Mouse (Mus musculus): ENCODE measurements around the gene Snd1.

Snd1 gene

GRCm38 (mm10) chr6:28550255-28551004 is 75.5 kb downstream of the Snd1 start:
- DNase-seq, result no peak

GRCm38 (mm10) chr6:28554470-28554869 is 79.5 kb downstream of the Snd1 start:
- no peak for DNase-seq

DNA sequence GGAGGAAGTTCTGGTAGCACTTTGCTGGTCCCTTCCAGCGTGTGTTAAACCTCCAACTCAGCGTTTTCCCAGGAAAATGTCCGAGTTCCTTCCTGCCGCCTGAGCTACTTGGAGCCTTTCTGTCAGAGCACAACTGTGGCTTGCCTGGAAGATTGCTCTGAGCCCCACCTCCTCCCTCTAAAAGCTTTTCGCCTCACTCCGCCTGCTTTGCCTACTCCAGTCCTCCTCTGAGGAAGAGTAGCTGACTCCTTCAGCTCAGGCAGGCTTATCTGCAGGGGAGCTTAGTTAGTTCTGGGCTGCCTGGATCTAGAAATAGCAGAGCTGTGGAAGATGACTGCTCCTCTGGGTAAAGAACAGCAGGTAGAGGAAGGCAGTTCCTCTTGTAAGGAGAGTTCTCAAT is 80.1 kb downstream of the Snd1 start:
- DNase-seq, result no peak

DNA sequence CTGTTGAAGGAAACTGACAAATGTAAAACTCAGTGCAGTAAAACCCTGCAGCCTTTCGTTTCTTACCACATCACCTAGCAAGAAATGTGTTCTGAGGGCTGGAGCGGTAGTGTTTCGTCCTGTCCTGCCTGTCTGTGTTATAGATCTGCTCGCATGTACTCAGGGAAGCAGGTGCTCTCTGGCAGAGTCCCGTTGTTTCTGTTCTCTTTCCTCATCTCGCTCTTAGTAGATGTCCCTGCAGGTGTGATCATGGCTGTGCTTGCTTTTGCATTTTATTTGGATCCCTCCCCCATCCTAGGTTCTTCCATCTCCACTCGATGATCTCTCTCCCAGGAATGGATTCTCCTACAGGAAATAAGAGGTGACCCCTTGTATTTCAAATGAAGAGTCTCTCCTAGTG is 80.5 kb downstream of the Snd1 start:
- DNase-seq, result no peak

- DNase-seq, result no peak
These were observed 82.8 kb downstream of the Snd1 start for GRCm38 (mm10) chr6:28557728-28558127.

- no peak for DNase-seq
These were observed 84.5 kb downstream of the Snd1 start for GRCm38 (mm10) chr6:28559419-28559818.

DNA sequence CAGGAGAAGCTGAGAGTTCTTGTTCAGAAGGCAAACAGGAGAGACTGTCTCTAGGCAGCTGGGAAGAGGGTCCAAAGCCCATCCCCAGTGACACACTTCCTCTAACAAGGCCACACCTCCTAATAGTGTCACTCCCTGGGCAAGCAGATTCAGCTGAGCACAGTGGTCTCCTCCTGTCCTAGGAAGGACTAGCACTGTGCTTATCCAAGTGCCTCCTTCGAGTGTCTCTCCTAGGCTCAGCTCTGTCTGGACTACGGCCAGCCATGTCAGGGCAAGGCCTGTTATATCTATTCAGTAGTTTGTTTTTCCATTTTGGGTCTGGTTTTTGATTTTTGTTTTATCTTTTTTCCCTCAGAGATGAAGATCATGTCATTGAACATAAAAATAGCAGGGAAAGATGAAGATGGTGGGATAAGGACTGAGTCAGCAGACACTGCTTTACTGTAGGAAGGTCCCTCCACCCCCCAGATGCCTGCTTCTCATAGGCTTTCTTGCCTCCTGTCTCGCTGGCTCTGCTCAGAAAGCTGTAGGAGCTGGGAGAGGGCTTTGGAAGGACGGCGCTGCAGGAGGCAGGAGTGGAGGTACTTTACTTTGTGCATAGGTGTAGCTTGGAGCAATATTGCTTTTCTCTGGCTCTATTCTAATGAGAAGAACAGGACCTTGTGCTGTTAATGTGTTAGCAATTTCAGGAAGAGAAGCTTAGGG is 86.5 kb downstream of the Snd1 start:
- DNase-seq, result no peak

DNA sequence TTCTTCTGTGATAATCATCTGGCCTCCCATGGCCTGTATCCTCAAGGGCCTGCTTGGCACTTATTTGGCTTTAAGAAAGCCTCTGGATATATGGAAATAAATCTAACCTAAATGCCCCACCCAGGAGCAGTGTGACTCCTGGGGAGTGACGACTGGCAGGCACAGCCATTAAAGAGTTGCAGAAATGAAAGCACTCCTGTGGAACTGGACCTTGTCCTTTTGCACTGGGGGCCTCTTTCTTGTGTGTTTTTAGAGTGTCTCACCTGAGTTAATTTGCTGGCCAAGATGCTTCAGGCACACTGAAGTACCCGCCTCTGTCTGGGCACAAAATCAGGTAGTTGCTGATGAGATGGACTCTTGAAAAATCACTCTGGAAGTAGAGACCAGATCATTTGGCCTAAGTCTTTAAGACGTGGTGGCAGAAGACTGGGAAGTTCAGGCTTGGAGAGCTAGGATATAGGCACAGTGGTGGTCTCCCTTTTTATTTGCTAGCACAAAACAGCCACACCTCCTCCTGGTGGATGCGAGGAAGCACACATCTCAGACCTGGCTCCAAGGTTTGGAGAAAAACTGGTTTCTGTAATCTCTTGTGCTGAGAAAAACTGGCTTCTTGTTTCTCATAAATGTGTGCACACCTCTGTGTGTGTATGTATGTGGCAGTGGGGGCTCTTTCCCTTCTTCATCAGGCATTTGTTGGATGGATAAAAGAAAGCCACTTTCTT is 87.5 kb downstream of the Snd1 start:
- DNase-seq, result no peak

GRCm38 (mm10) chr6:28567978-28568377 is 93.0 kb downstream of the Snd1 start:
- no peak for DNase-seq

- DNase-seq, result no peak
These were observed 97.0 kb downstream of the Snd1 start for GRCm38 (mm10) chr6:28571946-28572345.

GRCm38 (mm10) chr6:28572991-28573759 is 98.2 kb downstream of the Snd1 start:
- DNase-seq, result no peak

DNA sequence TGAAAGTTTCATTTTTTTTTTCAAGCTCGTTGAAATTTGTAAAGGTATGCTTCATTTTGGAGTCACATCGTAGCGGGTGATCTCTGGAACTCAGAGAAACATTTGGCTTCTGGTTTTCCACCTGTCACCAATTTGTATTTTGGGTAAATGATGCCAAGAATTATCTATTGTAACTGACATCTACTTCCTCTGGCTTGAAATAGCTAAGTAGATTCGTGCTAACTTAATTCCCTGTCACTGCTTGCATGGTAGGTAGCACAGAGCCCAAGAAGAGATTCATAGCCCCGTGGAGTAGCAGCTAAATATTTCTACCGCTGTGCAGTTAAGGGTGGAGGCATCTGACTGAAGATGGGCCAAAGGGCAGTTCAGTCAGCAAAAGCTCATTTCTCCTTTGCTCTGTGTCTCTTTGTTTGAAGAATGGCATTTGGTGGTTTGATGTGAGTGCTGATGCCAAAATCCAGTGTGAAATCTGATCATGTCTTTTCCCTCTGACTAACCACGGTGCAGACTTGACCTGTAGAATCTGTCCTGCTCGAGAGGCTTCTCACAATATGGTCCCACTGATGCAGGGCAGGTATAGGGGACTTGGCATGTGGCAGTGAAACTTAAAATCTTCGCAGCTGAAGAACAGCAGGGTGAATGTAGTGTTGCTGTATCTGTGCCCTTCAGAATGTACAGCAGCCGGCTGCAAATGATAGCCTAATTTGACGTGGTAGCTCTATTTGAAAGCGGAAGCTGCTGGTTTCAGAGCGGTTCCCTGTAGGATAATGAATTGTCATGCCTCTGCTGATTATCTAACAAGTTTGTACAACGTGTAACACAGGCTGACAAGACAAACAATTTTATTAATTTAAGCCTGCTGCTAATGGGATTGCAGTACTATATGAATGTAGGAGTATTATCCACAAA is 101.7 kb downstream of the Snd1 start:
- DNase-seq, result no peak

DNA sequence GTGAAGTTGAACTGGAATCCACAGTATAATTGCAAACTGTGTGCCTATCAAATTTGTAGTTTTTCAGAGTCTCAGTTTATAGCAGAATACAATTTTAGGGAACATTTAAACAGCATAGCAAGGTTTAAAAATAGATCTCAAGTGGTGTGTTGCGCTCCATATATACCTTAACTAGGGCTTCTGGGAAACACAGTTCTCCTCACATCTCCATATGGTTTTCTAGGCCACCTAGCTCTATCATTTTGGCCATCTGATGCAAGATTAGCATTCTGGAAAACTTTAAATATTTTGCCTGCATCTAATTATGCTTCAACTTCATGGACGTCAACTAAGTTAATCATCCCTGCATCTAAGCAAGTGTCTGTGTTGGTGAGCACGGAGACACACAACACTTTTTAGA is 107.9 kb downstream of the Snd1 start:
- no peak for DNase-seq

DNA sequence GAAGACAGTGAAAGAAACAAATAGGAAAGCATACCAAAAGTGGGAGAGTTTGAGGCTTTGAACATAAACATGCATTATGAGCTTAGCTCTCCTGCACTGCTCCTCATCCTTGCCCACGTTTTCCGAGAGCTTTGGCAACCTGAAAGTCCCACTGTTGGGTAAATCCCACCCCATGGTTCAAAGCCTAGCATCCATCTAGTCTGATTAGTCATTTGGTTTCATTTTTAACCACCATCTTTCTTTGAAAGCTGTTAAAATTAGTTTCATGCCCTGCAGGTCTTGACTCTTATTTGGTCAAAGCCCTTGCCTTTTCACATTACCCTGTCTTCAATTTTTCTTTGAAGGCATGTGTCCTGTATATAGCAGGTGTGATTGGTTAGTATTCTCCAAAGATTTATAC is 108.5 kb downstream of the Snd1 start:
- no peak for DNase-seq

GRCm38 (mm10) chr6:28586806-28587205 is 111.9 kb downstream of the Snd1 start:
- no peak for DNase-seq

- DNase-seq, result no peak
These were observed 113.7 kb downstream of the Snd1 start for GRCm38 (mm10) chr6:28588494-28589171.

GRCm38 (mm10) chr6:28592323-28592893 is 117.5 kb downstream of the Snd1 start:
- no peak for DNase-seq

DNA sequence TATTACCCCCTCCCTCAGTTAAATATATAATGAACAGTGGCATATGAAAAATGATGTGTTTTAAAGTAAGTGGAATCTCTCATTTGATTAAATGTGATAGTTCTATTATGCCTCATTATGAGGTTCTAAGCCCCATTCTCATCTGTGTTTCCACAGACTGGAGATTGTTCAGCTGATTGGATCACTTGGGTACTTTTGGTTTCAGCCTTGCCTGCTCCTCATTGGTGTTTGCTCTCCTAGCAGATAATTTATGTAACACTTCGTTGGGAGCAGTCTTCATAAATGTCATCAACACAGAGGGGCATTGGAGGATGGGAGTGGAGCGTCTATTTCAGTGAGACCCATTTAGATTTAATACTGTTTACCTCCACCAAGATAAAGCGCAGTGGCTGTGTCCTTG is 118.8 kb downstream of the Snd1 start:
- DNase-seq, result no peak

GRCm38 (mm10) chr6:28594759-28595158 is 119.8 kb downstream of the Snd1 start:
- DNase-seq, result no peak

GRCm38 (mm10) chr6:28595231-28595630 is 120.3 kb downstream of the Snd1 start:
- DNase-seq, result no peak

- DNase-seq, result no peak
These were observed 122.3 kb downstream of the Snd1 start for GRCm38 (mm10) chr6:28597266-28597665.

All from right cerebral cortex, postnatal 25 days (tissue).